Mouse (Mus musculus) heart, embryonic 14.5 days (tissue): ENCODE measurements at regions not wholly inside any gene's neighbourhood (a gene's known extent, or its start where the extent isn't known, plus 50 kb on each side); places are given as distances from the start of the nearest gene placed in this dataset.
A peak's percentile ranks its signal among the peaks of the same experiment; 100 is the strongest.

ENCODE experiments used
- ATAC-seq: fragments of 200-750 bp; cut with Nextera tagmentation; 2 replicates; pipeline ENCODE4 v1.8.0; 2017; ENCODE audit warnings: low read depth, moderate TSS enrichment; ENCODE audit not compliant: insufficient number of reproducible peaks, insufficient read depth, low FRiP score
- H3K27ac ChIP-seq, 2 experiments: fragments of 200-500 bp in 1 of 2; fragments of 300-500 bp in 1 of 2; sonication (generic) in 1 of 2; replicated peaks in 1 of 2; 2 replicates each; pipeline ENCODE4 v1.5.1; 2012 to 2014; ENCODE audit warnings: low read depth in 2 of 2, low read length in 2 of 2, control low read depth in 1 of 2, mild to moderate bottlenecking in 1 of 2, mixed read lengths in 1 of 2; ENCODE audit not compliant: control insufficient read depth in 1 of 2, insufficient read depth in 1 of 2
- H3K27me3 ChIP-seq: fragments of 300-500 bp; sonication (generic); 2 replicates; pipeline ENCODE4 v1.6.1; 2014; ENCODE audit warnings: mild to moderate bottlenecking, low read length, control low read depth; ENCODE audit not compliant: control insufficient read depth, insufficient read depth
- H3K36me3 ChIP-seq: fragments of 300-500 bp; sonication (generic); 2 replicates; pipeline ENCODE4 v1.6.1; 2014; ENCODE audit warnings: mild to moderate bottlenecking, control low read depth, low read length, mixed read lengths; ENCODE audit not compliant: control insufficient read depth, insufficient read depth
- H3K4me1 ChIP-seq, 2 experiments: fragments of 200-500 bp in 1 of 2; fragments of 300-500 bp in 1 of 2; sonication (generic) in 1 of 2; 2 replicates each; pipeline ENCODE4 v1.6.1; 2012 to 2014; ENCODE audit warnings: low read length in 2 of 2, control low read depth in 1 of 2, mixed read lengths in 1 of 2; ENCODE audit not compliant: control insufficient read depth in 2 of 2, insufficient read depth in 2 of 2
- H3K4me2 ChIP-seq: fragments of 300-500 bp; sonication (generic); 2 replicates; pipeline ENCODE4 v1.6.1; 2014; ENCODE audit warnings: mild to moderate bottlenecking, low read length
- H3K4me3 ChIP-seq, 2 experiments: fragments of 200-500 bp in 1 of 2; fragments of 300-500 bp in 1 of 2; sonication (generic) in 1 of 2; 2 replicates each; pipeline ENCODE4 v1.5.1; 2012 to 2014; ENCODE audit warnings: low read length in 2 of 2, mild to moderate bottlenecking in 2 of 2, control low read depth in 1 of 2, low read depth in 1 of 2, moderate library complexity in 1 of 2; ENCODE audit not compliant: control insufficient read depth in 1 of 2, insufficient read depth in 1 of 2
- H3K9ac ChIP-seq: fragments of 300-500 bp; sonication (generic); 2 replicates; pipeline ENCODE4 v1.6.1; 2014; ENCODE audit warnings: mild to moderate bottlenecking, low read length
- H3K9me3 ChIP-seq: fragments of 300-500 bp; sonication (generic); 2 replicates; pipeline ENCODE4 v1.6.1; 2016; ENCODE audit warnings: low read length, control low read depth; ENCODE audit not compliant: control insufficient read depth
- WGBS: fragments of 180-500 bp; shearing (Covaris S2); extraction: QIAGEN DNeasy Blood & Tissue Kit; methylation state at CpG from one replicate; pipeline ENCODE4 v1.1.7; 2014; 5-methylcytosine and 5-hydroxymethylcytosine counted together

GRCm38 (mm10) chr8:26501814-26502572 lies 382.7 kb downstream of the Gm45692 start:
- Histone ChIP-seq H3K27ac (peak overlapping the region; percentile 59 to 75), H3K4me2 (0 out of 2 replicates have a peak overlapping the region, but pooled peaks have one; percentile 2), H3K9ac (no peak overlapping the region), H3K36me3 (no peaks in the 10 kb centered on the region), H3K27me3 (no peaks in the 10 kb centered on the region), H3K4me3 (no peak overlapping the region), H3K4me1 (peaks cover 12% of the 10 kb centered on the region in 2 experiments), H3K9me3 (no peaks in the 10 kb centered on the region)
- no peak for ATAC-seq
- 54% methylated on average over 11 of the region's 11 CpGs for WGBS

GRCm38 (mm10) chr8:26502772-26503171 lies 383.4 kb downstream of the Gm45692 start:
- H3K27ac ChIP-seq: peak overlapping the region; percentile 59 to 75; a peak in 2 of 4 replicates
- ATAC-seq: no peak
- 53% methylated on average over 4 of the region's 4 CpGs for WGBS
- H3K9me3 ChIP-seq: no peaks in the 10 kb centered on the region
- no peak overlapping the region for H3K9ac ChIP-seq
- peaks cover 12% of the 10 kb centered on the region in 2 experiments for H3K4me1 ChIP-seq
- no peaks in the 10 kb centered on the region for H3K36me3 ChIP-seq
- H3K4me2 ChIP-seq: no peak overlapping the region
- H3K27me3 ChIP-seq: no peaks in the 10 kb centered on the region
- no peak overlapping the region for H3K4me3 ChIP-seq

- 77% methylated on average over 4 of the region's 4 CpGs for WGBS
- H3K36me3 ChIP-seq: no peaks in the 10 kb centered on the region
- H3K9ac ChIP-seq: no peak overlapping the region
- H3K4me2 ChIP-seq: no peak overlapping the region
- peaks cover 12% of the 10 kb centered on the region in 2 experiments for H3K4me1 ChIP-seq
- no peaks in the 10 kb centered on the region for H3K27me3 ChIP-seq
- H3K27ac ChIP-seq: no peak overlapping the region
- H3K4me3 ChIP-seq: no peak overlapping the region
- H3K9me3 ChIP-seq: no peaks in the 10 kb centered on the region
- ATAC-seq: no peak
These were observed 384.6 kb downstream of the Gm45692 start for GRCm38 (mm10) chr8:26503918-26504317.

- WGBS: 74% methylated on average over 16 of the region's 16 CpGs
- no peaks in the 10 kb centered on the region for H3K9me3 ChIP-seq
- H3K27ac ChIP-seq: no peak overlapping the region
- no peak for ATAC-seq
- H3K4me1 ChIP-seq: peaks cover 12% of the 10 kb centered on the region in 2 experiments
- no peaks in the 10 kb centered on the region for H3K36me3 ChIP-seq
- H3K9ac ChIP-seq: no peak overlapping the region
- H3K27me3 ChIP-seq: no peaks in the 10 kb centered on the region
- no peak overlapping the region for H3K4me2 ChIP-seq
- no peak overlapping the region for H3K4me3 ChIP-seq
These were observed 385.1 kb downstream of the Gm45692 start for GRCm38 (mm10) chr8:26504319-26505035.

GRCm38 (mm10) chr8:26507611-26508070 lies 388.3 kb downstream of the Gm45692 start:
- no peak overlapping the region for H3K9ac ChIP-seq
- ATAC-seq: no peak
- H3K27me3 ChIP-seq: no peaks in the 10 kb centered on the region
- no peaks in the 10 kb centered on the region for H3K36me3 ChIP-seq
- no peak overlapping the region for H3K4me2 ChIP-seq
- H3K4me1 ChIP-seq: 0 out of 4 replicates have a peak, but pooled peaks cover 0 to 3% of the 10 kb centered on the region in 2 experiments
- H3K9me3 ChIP-seq: no peaks in the 10 kb centered on the region
- 50% methylated on average over 12 of the region's 12 CpGs for WGBS
- H3K27ac ChIP-seq: no peak overlapping the region
- no peak overlapping the region for H3K4me3 ChIP-seq

GRCm38 (mm10) chr8:26509254-26509653 lies 389.9 kb downstream of the Gm45692 start:
- H3K9ac ChIP-seq: no peak overlapping the region
- H3K4me3 ChIP-seq: no peak overlapping the region
- no peak overlapping the region for H3K27ac ChIP-seq
- H3K4me1 ChIP-seq: no peaks in the 10 kb centered on the region
- 66% methylated on average over 3 of the region's 3 CpGs for WGBS
- H3K36me3 ChIP-seq: no peaks in the 10 kb centered on the region
- H3K9me3 ChIP-seq: no peaks in the 10 kb centered on the region
- ATAC-seq: no peak
- H3K27me3 ChIP-seq: no peaks in the 10 kb centered on the region
- H3K4me2 ChIP-seq: no peak overlapping the region

GRCm38 (mm10) chr8:26513001-26513400 lies 393.7 kb downstream of the Gm45692 start:
- H3K27me3 ChIP-seq: no peaks in the 10 kb centered on the region
- H3K4me2 ChIP-seq: no peak overlapping the region
- WGBS: 75% methylated on average over 7 of the region's 7 CpGs
- H3K9ac ChIP-seq: no peak overlapping the region
- H3K27ac ChIP-seq: no peak overlapping the region
- no peaks in the 10 kb centered on the region for H3K9me3 ChIP-seq
- H3K4me3 ChIP-seq: no peak overlapping the region
- no peaks in the 10 kb centered on the region for H3K4me1 ChIP-seq
- no peak for ATAC-seq
- H3K36me3 ChIP-seq: no peaks in the 10 kb centered on the region
